In the genomic region with DNA sequence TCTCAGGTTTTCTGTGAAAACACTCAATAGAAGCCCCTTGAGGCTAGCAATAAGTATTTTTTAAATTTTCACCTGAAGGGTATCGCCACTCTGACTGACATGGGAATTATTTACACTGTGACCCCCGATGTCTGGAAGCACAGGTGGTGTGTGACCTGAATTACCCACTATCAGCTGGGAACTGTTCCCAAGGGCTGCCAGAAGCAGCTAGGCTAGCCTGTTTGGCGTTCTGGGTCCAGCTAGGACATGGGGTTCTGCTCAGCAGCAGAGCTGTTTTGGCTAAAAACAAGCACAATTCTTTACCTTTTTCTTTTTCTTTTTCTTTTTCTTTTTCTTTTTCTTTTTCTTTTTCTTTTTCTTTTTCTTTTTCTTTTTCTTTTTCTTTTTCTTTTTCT, we compare ENCODE assay signal across 22 mouse cellular contexts. TPM values are rescaled to one million over a fixed set of nuclear protein-coding genes. Genes with fewer than 3 reads are reported as not detected.
DNase-seq lines count a peak whose midpoint lies in the region; ATAC-seq lines count a peak whose summit lies in the region.
"Had no signal": no experiment of that assay in that cellular context is flagged by ENCODE, and none has a peak within 500 bp of the region (broad histone marks: within the 10 kb centered on the region; RNA-seq: fewer than 3 reads in every experiment).

No protein-coding gene starts in this region.

- H3K9me3 ChIP-seq in hindbrain, embryonic 16.5 days (ENCODE audit: control insufficient read depth, low read length): no peaks in the 10 kb centered on the region
- H3K9me3 ChIP-seq in hindbrain, embryonic 14.5 days (ENCODE audit: control insufficient read depth, low read length): no peaks in the 10 kb centered on the region
- no peaks in the 10 kb centered on the region for H3K9me3 ChIP-seq in lung, embryonic 15.5 days
- H3K9me3 ChIP-seq in intestine, embryonic 14.5 days (ENCODE audit: control insufficient read depth, low read length): peaks cover 3% of the 10 kb centered on the region; the same call in 1 of the 2 replicates
- no peaks in the 10 kb centered on the region for H3K9me3 ChIP-seq in stomach, embryonic 15.5 days
- H3K9me3 ChIP-seq: embryonic facial prominence, embryonic 12.5 days; G1E; heart, embryonic 12.5 days; liver, embryonic 15.5 days; midbrain, embryonic 10.5 days; neural tube, embryonic 15.5 days had no signal

- H3K4me1 ChIP-seq in hindbrain, embryonic 16.5 days (ENCODE audit: control insufficient read depth, insufficient read depth, low read depth, low read length): peaks cover 4% of the 10 kb centered on the region; the same call in 1 of the 2 replicates
- H3K4me1 ChIP-seq in hindbrain, embryonic 14.5 days (replicated peaks; ENCODE audit: control insufficient read depth, insufficient read depth, low read length): no peaks in the 10 kb centered on the region
- H3K4me1 ChIP-seq in lung, embryonic 15.5 days: peaks cover 22% of the 10 kb centered on the region
- H3K4me1 ChIP-seq in intestine, embryonic 14.5 days (replicated peaks; ENCODE audit: control insufficient read depth, insufficient read depth, low read length): peaks cover 21% of the 10 kb centered on the region; the same call in 1 of the 2 replicates
- H3K4me1 ChIP-seq in stomach, embryonic 15.5 days: peaks cover 14% of the 10 kb centered on the region
- H3K4me1 ChIP-seq: liver, embryonic 15.5 days had no signal

- no peaks in the 10 kb centered on the region for H3K36me3 ChIP-seq in hindbrain, embryonic 16.5 days (ENCODE audit: control insufficient read depth, insufficient read depth, low read length)
- H3K36me3 ChIP-seq in hindbrain, embryonic 14.5 days (replicated peaks; ENCODE audit: control insufficient read depth, insufficient read depth): no peaks in the 10 kb centered on the region
- no peaks in the 10 kb centered on the region for H3K36me3 ChIP-seq in lung, embryonic 15.5 days
- H3K36me3 ChIP-seq in intestine, embryonic 14.5 days (ENCODE audit: control insufficient read depth, insufficient read depth, low read length): no peaks in the 10 kb centered on the region
- H3K36me3 ChIP-seq in stomach, embryonic 15.5 days: no peaks in the 10 kb centered on the region
- H3K36me3 ChIP-seq: embryonic facial prominence, embryonic 12.5 days; G1E; heart, embryonic 12.5 days; liver, embryonic 15.5 days; midbrain, embryonic 10.5 days; neural tube, embryonic 15.5 days had no signal

- H3K9ac ChIP-seq in hindbrain, embryonic 16.5 days (ENCODE audit: low read depth, low read length): 0 out of 2 replicates have a peak overlapping the region, but pooled peaks have one; percentile 19
- no peak overlapping the region for H3K9ac ChIP-seq in hindbrain, embryonic 14.5 days
- no peak overlapping the region for H3K9ac ChIP-seq in lung, embryonic 15.5 days
- no peak overlapping the region for H3K9ac ChIP-seq in intestine, embryonic 14.5 days (ENCODE audit: low read length)
- no peak overlapping the region for H3K9ac ChIP-seq in stomach, embryonic 15.5 days
- H3K9ac ChIP-seq: embryonic facial prominence, embryonic 12.5 days; heart, embryonic 12.5 days; liver, embryonic 15.5 days had no signal

- no peak for ATAC-seq in hindbrain, embryonic 16.5 days
- no peak for ATAC-seq in hindbrain, embryonic 14.5 days (ENCODE audit: low FRiP score)
- ATAC-seq in lung, embryonic 15.5 days (ENCODE audit: borderline replicate concordance, extremely low read depth, low FRiP score, low TSS enrichment): no peak
- ATAC-seq in intestine, embryonic 14.5 days (replicated peaks; ENCODE audit: low FRiP score, low TSS enrichment, low read depth): no peak
- no peak for ATAC-seq in stomach, embryonic 15.5 days (ENCODE audit: insufficient read depth, low FRiP score, low read depth)
- ATAC-seq: forebrain, embryonic 16.5 days had no signal

- H3K4me3 ChIP-seq in hindbrain, embryonic 16.5 days (ENCODE audit: low read length): no peak overlapping the region
- H3K4me3 ChIP-seq in hindbrain, embryonic 14.5 days (replicated peaks; ENCODE audit: low read length): no peak overlapping the region
- H3K4me3 ChIP-seq in lung, embryonic 15.5 days: no peak overlapping the region
- no peak overlapping the region for H3K4me3 ChIP-seq in intestine, embryonic 14.5 days (ENCODE audit: low read depth, low read length)
- H3K4me3 ChIP-seq in stomach, embryonic 15.5 days (replicated peaks): no peak overlapping the region
- H3K4me3 ChIP-seq: embryonic facial prominence, embryonic 12.5 days; heart, embryonic 12.5 days; layer of hippocampus, adult 2 months; liver, embryonic 15.5 days; midbrain, embryonic 10.5 days; neural tube, embryonic 15.5 days had no signal

- no peak overlapping the region for H3K27ac ChIP-seq in hindbrain, embryonic 16.5 days (ENCODE audit: low read depth, low read length)
- H3K27ac ChIP-seq in hindbrain, embryonic 14.5 days: no peak overlapping the region
- no peak overlapping the region for H3K27ac ChIP-seq in lung, embryonic 15.5 days
- peak overlapping the region; percentile 59; the same call in 1 of the 2 replicates for H3K27ac ChIP-seq in intestine, embryonic 14.5 days (ENCODE audit: low read depth)
- peak overlapping the region; percentile 19 for H3K27ac ChIP-seq in stomach, embryonic 15.5 days
- H3K27ac ChIP-seq: embryonic facial prominence, embryonic 12.5 days; kidney, postnatal 0 days; layer of hippocampus, adult 2 months; liver, embryonic 15.5 days; neural tube, embryonic 15.5 days had no signal

- H3K4me2 ChIP-seq in hindbrain, embryonic 16.5 days (ENCODE audit: low read length): no peak overlapping the region
- no peak overlapping the region for H3K4me2 ChIP-seq in hindbrain, embryonic 14.5 days (replicated peaks)
- peak overlapping the region; percentile 43; the same call in 1 of the 2 replicates for H3K4me2 ChIP-seq in lung, embryonic 15.5 days
- H3K4me2 ChIP-seq in intestine, embryonic 14.5 days (ENCODE audit: low read length): peak overlapping the region; percentile 35; the same call in 1 of the 2 replicates
- H3K4me2 ChIP-seq in stomach, embryonic 15.5 days: peak overlapping the region; percentile 49
- H3K4me2 ChIP-seq: embryonic facial prominence, embryonic 12.5 days; heart, embryonic 12.5 days; liver, embryonic 15.5 days had no signal

- 38% methylated on average over 3 of the region's 3 CpGs for WGBS in hindbrain, embryonic 16.5 days
- 55% methylated on average over 3 of the region's 3 CpGs for WGBS in hindbrain, embryonic 14.5 days
- 23% methylated on average over 3 of the region's 3 CpGs for WGBS in lung, embryonic 15.5 days
- WGBS in intestine, embryonic 14.5 days: 33% methylated on average over 3 of the region's 3 CpGs
- WGBS in stomach, embryonic 15.5 days: 17% methylated on average over 3 of the region's 3 CpGs

- H3K27me3 ChIP-seq in hindbrain, embryonic 16.5 days (replicated peaks; ENCODE audit: control insufficient read depth, insufficient read depth, low read length): no peaks in the 10 kb centered on the region
- no peaks in the 10 kb centered on the region for H3K27me3 ChIP-seq in hindbrain, embryonic 14.5 days (ENCODE audit: control insufficient read depth, insufficient read depth, low read length)
- H3K27me3 ChIP-seq in lung, embryonic 15.5 days: peaks cover 11% of the 10 kb centered on the region
- H3K27me3 ChIP-seq in intestine, embryonic 14.5 days (replicated peaks; ENCODE audit: control insufficient read depth, insufficient read depth, low read length): no peaks in the 10 kb centered on the region
- H3K27me3 ChIP-seq in stomach, embryonic 15.5 days (replicated peaks): no peaks in the 10 kb centered on the region
- H3K27me3 ChIP-seq: embryonic facial prominence, embryonic 12.5 days; heart, embryonic 12.5 days; neural tube, embryonic 15.5 days had no signal

- no peak for DNase-seq in hindbrain, embryonic 14.5 days (ENCODE audit: low spot score)
- no peak for DNase-seq in lung, postnatal 10 days
- DNase-seq in intestine, embryonic 14.5 days (ENCODE audit: low spot score): no peak
- DNase-seq in layer of hippocampus, postnatal 36 days: no peak
- DNase-seq: lung, postnatal 4 days; right cerebral cortex, postnatal 25 days had no signal

RNA-seq across cellular contexts. Expression of a gene that starts 2.1 kb away (rescaled TPM):
- polyA plus RNA-seq in hindbrain, embryonic 16.5 days (2015; fragmentation: Nextera tagmentation; extraction: Ambion mirVana): 0.27 and 0.35 TPM in 2 replicates
- 0.27 TPM in 1 of 2 replicates, not detected in the other for polyA plus RNA-seq in hindbrain, embryonic 14.5 days (2014; fragmentation: Nextera tagmentation; extraction: Ambion mirVana)
- 0.98 and 1.3 TPM in 2 replicates for polyA plus RNA-seq in lung, embryonic 15.5 days (2015; fragmentation: Nextera tagmentation; extraction: Ambion mirVana)
- 0.89 and 1.1 TPM in 2 replicates for polyA plus RNA-seq in intestine, embryonic 14.5 days (2014; fragmentation: Nextera tagmentation; extraction: Ambion mirVana)
- polyA plus RNA-seq in stomach, embryonic 15.5 days (2015; fragmentation: Nextera tagmentation; extraction: Ambion mirVana): 0.74 and 1.2 TPM in 2 replicates
- not detected for total RNA-seq in layer of hippocampus, postnatal 36 days (2021)
- total RNA-seq: gastrocnemius, postnatal 4 days; heart, postnatal 25 days; layer of hippocampus, adult 2 months; left cerebral cortex, adult 18-20 months; left cerebral cortex, postnatal 4 days had no signal
- polyA plus RNA-seq: forebrain, embryonic 16.5 days; G1E; heart, embryonic 12.5 days; liver, embryonic 15.5 days; midbrain, embryonic 10.5 days; neural tube, embryonic 15.5 days had no signal

RNA-seq across cellular contexts. Expression of a gene that starts 24.9 kb away (rescaled TPM):
- polyA plus RNA-seq in hindbrain, embryonic 16.5 days (2015; fragmentation: Nextera tagmentation; extraction: Ambion mirVana): 13.0 and 14.4 TPM in 2 replicates
- 13.2 and 14.8 TPM in 2 replicates for polyA plus RNA-seq in hindbrain, embryonic 14.5 days (2014; fragmentation: Nextera tagmentation; extraction: Ambion mirVana)
- polyA plus RNA-seq in lung, embryonic 15.5 days (2015; fragmentation: Nextera tagmentation; extraction: Ambion mirVana): 23.2 and 23.4 TPM in 2 replicates
- 19.9 and 21.1 TPM in 2 replicates for polyA plus RNA-seq in intestine, embryonic 14.5 days (2014; fragmentation: Nextera tagmentation; extraction: Ambion mirVana)
- 19.3 and 20.3 TPM in 2 replicates for polyA plus RNA-seq in stomach, embryonic 15.5 days (2015; fragmentation: Nextera tagmentation; extraction: Ambion mirVana)
- 10 to 100 TPM; 23.0 to 26.1 TPM for total RNA-seq in layer of hippocampus, postnatal 36 days (2021)

RNA-seq across cellular contexts. Expression of a gene that starts 39.4 kb away (rescaled TPM):
- polyA plus RNA-seq in hindbrain, embryonic 16.5 days (2015; fragmentation: Nextera tagmentation; extraction: Ambion mirVana): 0.26 TPM in 1 of 2 replicates, not detected in the other
- polyA plus RNA-seq in hindbrain, embryonic 14.5 days (2014; fragmentation: Nextera tagmentation; extraction: Ambion mirVana): not detected in 2 replicates
- 0.25 TPM in 1 of 2 replicates, not detected in the other for polyA plus RNA-seq in lung, embryonic 15.5 days (2015; fragmentation: Nextera tagmentation; extraction: Ambion mirVana)
- 0.20 TPM in 1 of 2 replicates, not detected in the other for polyA plus RNA-seq in intestine, embryonic 14.5 days (2014; fragmentation: Nextera tagmentation; extraction: Ambion mirVana)
- polyA plus RNA-seq in stomach, embryonic 15.5 days (2015; fragmentation: Nextera tagmentation; extraction: Ambion mirVana): 0.42 TPM in 1 of 2 replicates, not detected in the other
- under 1 TPM in 1 of 2 experiments, not detected in 1; 0.53 TPM for total RNA-seq in layer of hippocampus, postnatal 36 days (2021)
- total RNA-seq: layer of hippocampus, adult 2 months; left cerebral cortex, postnatal 4 days had no signal
- polyA plus RNA-seq: forebrain, embryonic 16.5 days; G1E; heart, embryonic 12.5 days; liver, embryonic 15.5 days; neural tube, embryonic 15.5 days had no signal

RNA-seq across cellular contexts. Expression of a gene that starts 48.4 kb away (rescaled TPM):
- polyA plus RNA-seq in hindbrain, embryonic 16.5 days (2015; fragmentation: Nextera tagmentation; extraction: Ambion mirVana): 3.5 and 4.4 TPM in 2 replicates
- 3.1 and 4.2 TPM in 2 replicates for polyA plus RNA-seq in hindbrain, embryonic 14.5 days (2014; fragmentation: Nextera tagmentation; extraction: Ambion mirVana)
- polyA plus RNA-seq in lung, embryonic 15.5 days (2015; fragmentation: Nextera tagmentation; extraction: Ambion mirVana): 24.8 and 26.2 TPM in 2 replicates
- 25.2 and 26.0 TPM in 2 replicates for polyA plus RNA-seq in intestine, embryonic 14.5 days (2014; fragmentation: Nextera tagmentation; extraction: Ambion mirVana)
- 16.6 and 17.6 TPM in 2 replicates for polyA plus RNA-seq in stomach, embryonic 15.5 days (2015; fragmentation: Nextera tagmentation; extraction: Ambion mirVana)
- not detected for total RNA-seq in layer of hippocampus, postnatal 36 days (2021)
- total RNA-seq: left cerebral cortex, adult 18-20 months had no signal

RNA-seq across cellular contexts. Expression of a gene that starts 48.6 kb away (rescaled TPM):
- polyA plus RNA-seq in hindbrain, embryonic 16.5 days (2015; fragmentation: Nextera tagmentation; extraction: Ambion mirVana): 141 and 157 TPM in 2 replicates
- 118 and 140 TPM in 2 replicates for polyA plus RNA-seq in hindbrain, embryonic 14.5 days (2014; fragmentation: Nextera tagmentation; extraction: Ambion mirVana)
- 136 and 139 TPM in 2 replicates for polyA plus RNA-seq in lung, embryonic 15.5 days (2015; fragmentation: Nextera tagmentation; extraction: Ambion mirVana)
- polyA plus RNA-seq in intestine, embryonic 14.5 days (2014; fragmentation: Nextera tagmentation; extraction: Ambion mirVana): 137 and 142 TPM in 2 replicates
- polyA plus RNA-seq in stomach, embryonic 15.5 days (2015; fragmentation: Nextera tagmentation; extraction: Ambion mirVana): 136 and 150 TPM in 2 replicates
- total RNA-seq in layer of hippocampus, postnatal 36 days (2021): 10 to 100 TPM; 67.1 to 68.9 TPM

Comparison
In these comparisons a context has a peak if more than half of its experiments do, and no peak if none do; other contexts are left out.
1. H3K27ac ChIP-seq: peak in intestine, embryonic 14.5 days (single experiment) and stomach, embryonic 15.5 days (single experiment); none in hindbrain, embryonic 16.5 days (single experiment), hindbrain, embryonic 14.5 days (single experiment) and lung, embryonic 15.5 days (single experiment).
2. H3K4me2 ChIP-seq: peak in lung, embryonic 15.5 days (single experiment), intestine, embryonic 14.5 days (single experiment) and stomach, embryonic 15.5 days (single experiment); none in hindbrain, embryonic 16.5 days (single experiment) and hindbrain, embryonic 14.5 days (single experiment).